Mouse (Mus musculus) layer of hippocampus, adult 2 months (tissue): ENCODE results near the gene Olfml1. TPM values are rescaled to one million over a fixed set of nuclear protein-coding genes. Genes with fewer than 3 reads are reported as not detected.

Source experiments
- DNase-seq, 2 experiments: peaks; one replicate each; pipeline ENCODE4 v3.0.0; 2022; ENCODE audit warnings: low spot score in 2 of 2
- H3K27ac ChIP-seq: fragments of 200-600 bp; 2 replicates; pipeline ENCODE4 v1.8.1; 2022
- H3K4me3 ChIP-seq: fragments of 200-600 bp; 2 replicates; pipeline ENCODE4 v1.8.1; 2022; ENCODE audit warnings: mild to moderate bottlenecking
- CTCF ChIP-seq: fragments of 200-600 bp; conservative IDR thresholded peaks from 2 replicates; pipeline ENCODE4 v1.8.1; 2022; ENCODE audit warnings: antibody characterized with exemption, mild to moderate bottlenecking, moderate library complexity
- total RNA-seq, 2 experiments: library from RNA; stranded (reverse); gene quantifications; 2 replicates each; pipeline ENCODE4 v1.2.3; 2021

The Olfml1 gene
- total RNA-seq, 2 experiments from 2014 or later = 12.7 to 13.1 TPM

DNA sequence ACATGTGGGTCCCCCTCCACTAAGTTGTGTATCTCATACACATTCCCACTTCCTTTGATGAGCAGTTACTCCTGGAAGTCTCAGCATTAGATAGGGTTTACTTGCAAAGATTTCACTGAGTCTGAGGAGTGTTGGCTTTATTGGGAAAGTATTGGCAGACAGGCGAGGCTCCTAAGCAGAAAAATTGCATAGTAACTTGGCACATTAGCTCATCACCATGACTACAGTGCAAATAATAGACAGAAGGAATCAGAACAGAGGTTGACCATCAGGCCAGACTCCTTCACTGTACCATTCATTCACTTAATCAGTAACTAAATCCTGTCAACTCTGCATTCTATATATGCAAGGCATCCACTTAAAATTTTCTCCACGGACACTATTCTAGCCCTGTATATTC, 6.6 kb upstream of the Olfml1 start:
- Histone ChIP-seq H3K4me3 (no peak overlapping the region), H3K27ac (no peak overlapping the region)
- DNase-seq = no peak
- no peak for TF ChIP-seq CTCF

GRCm38 (mm10) chr7:107561584-107561983, 5.7 kb upstream of the Olfml1 start:
- no peak for TF ChIP-seq CTCF
- no peak overlapping the region for H3K27ac ChIP-seq
- DNase-seq = no peak

DNA sequence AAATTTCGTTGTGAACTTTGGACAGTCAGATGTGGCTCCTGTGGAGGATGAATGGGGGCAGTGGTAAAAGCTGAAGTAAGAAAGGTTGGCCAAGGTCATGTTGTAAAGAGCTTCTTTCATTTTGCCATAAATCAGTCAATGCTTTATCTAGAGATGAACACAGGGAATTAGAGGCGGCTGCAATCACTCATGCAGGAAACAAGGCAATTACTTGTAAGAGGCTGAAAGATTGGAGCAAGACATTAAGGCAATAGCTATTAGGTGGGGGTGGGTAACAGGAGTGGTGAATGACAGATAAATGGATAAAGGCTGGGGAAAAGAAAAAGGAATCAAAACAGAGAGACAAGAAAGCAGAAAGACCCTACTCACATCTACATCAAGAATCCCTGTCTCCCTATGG, 3.5 kb upstream of the Olfml1 start:
- TF ChIP-seq CTCF = no peak
- no peak for DNase-seq
- Histone ChIP-seq H3K4me3 (no peak overlapping the region), H3K27ac (no peak overlapping the region)

More at GRCm38 (mm10) chr7:107561584-107561983, 5.7 kb upstream of the Olfml1 start:
- H3K4me3 ChIP-seq = no peak overlapping the region

DNA sequence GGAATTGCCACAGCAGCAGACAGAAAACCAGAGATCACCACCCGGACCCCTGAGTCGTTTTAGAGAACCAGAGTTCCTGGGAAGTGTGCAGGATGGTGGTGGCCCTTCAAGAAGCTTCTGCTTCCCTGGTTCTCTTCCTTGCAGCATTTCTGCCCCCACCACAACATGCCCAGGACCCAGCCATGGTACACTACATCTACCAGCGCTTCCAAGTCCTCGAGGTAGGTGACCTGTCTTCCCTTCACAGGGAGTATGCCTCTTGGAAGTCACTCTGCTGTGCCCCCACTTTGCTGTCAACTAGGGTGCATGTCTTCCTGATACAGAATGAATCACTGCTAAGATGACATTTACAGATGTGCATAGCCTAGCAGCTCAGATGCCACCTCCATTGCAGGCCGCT, 428 bp downstream of the Olfml1 start:
- DNase-seq = no peak
- Histone ChIP-seq H3K4me3 (peak overlapping the region; percentile 46), H3K27ac (peak overlapping the region; percentile 86)
- no peak for TF ChIP-seq CTCF

- Histone ChIP-seq H3K27ac (peak overlapping the region; percentile 86), H3K4me3 (peak overlapping the region; percentile 46; the same call in 1 of the 2 replicates)
- no peak for TF ChIP-seq CTCF
- no peak for DNase-seq
Observed at GRCm38 (mm10) chr7:107568971-107569370, 1.7 kb downstream of the Olfml1 start.

DNA sequence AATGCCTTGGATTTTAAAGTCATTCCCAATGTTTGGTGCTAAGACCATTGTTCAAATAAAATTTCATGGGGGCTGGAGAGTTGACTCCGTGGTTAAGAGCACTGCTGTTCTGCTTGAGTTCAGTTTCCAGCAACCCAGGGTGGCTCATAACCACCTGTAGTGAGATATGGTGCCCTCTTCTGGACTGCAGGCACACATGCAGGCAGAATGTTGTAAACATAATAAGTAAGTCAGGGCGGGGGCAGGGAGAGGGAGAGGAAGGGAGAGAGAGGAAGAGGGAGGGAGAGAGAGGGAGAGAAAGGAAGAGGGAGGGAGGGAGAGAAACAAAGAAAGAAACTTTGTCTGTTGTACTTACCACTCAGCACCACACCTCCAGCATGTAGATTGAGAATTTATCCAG, 6.6 kb downstream of the Olfml1 start:
- H3K4me3 ChIP-seq = no peak overlapping the region
- no peak overlapping the region for H3K27ac ChIP-seq
- 0 out of 2 replicates have a peak, but pooled peaks have one; percentile 27 for TF ChIP-seq CTCF
- no peak for DNase-seq

DNA sequence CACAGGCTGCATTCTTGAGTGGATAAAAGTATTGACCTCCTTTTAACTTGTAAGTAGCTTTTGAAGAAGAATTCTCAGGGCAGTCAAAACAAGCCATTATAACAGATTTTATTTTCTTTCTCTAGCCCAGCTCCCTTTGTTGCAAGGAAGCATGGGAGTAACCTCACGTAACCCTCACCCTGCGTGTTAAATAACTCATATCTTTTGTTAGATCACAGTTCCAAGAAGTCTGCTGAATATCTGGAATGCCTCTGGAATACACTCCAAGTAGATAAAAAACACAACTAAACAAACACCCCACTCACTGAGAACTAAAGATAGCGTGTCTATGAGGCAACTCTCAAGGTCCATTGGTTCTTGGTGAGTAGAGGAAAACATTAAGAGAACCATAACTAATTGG, 7.0 kb downstream of the Olfml1 start:
- Histone ChIP-seq H3K27ac (no peak overlapping the region), H3K4me3 (no peak overlapping the region)
- no peak for DNase-seq
- TF ChIP-seq CTCF = no peak

GRCm38 (mm10) chr7:107592641-107593040, 25.4 kb downstream of the Olfml1 start:
- Histone ChIP-seq H3K4me3 (no peak overlapping the region), H3K27ac (peak overlapping the region; percentile 56)
- peak in 1 of 2 experiments; percentile 21 for DNase-seq
- TF ChIP-seq CTCF = no peak

GRCm38 (mm10) chr7:107593904-107594303, 26.7 kb downstream of the Olfml1 start:
- no peak overlapping the region for H3K4me3 ChIP-seq
- no peak for TF ChIP-seq CTCF
- DNase-seq = no peak

GRCm38 (mm10) chr7:107594325-107594856, 27.1 kb downstream of the Olfml1 start:
- TF ChIP-seq CTCF = peak; percentile 78
- peak overlapping the region; percentile 65 for H3K4me3 ChIP-seq
- peak; percentile 14 to 29 for DNase-seq
- peak overlapping the region; percentile 68 for H3K27ac ChIP-seq

More at GRCm38 (mm10) chr7:107593904-107594303, 26.7 kb downstream of the Olfml1 start:
- peak overlapping the region; percentile 68 for H3K27ac ChIP-seq

GRCm38 (mm10) chr7:107594857-107595402, 27.7 kb downstream of the Olfml1 start, which contains the start of gene Ppfibp2:
Gene Ppfibp2 (plus strand): TSS chr7:107595207.
- peak within 1 kb of the TSS; percentile 68 for H3K27ac ChIP-seq
- no peak for TF ChIP-seq CTCF
- peak; percentile 77 to 83 for DNase-seq
- peak within 1 kb of the TSS; percentile 65 for H3K4me3 ChIP-seq

DNA sequence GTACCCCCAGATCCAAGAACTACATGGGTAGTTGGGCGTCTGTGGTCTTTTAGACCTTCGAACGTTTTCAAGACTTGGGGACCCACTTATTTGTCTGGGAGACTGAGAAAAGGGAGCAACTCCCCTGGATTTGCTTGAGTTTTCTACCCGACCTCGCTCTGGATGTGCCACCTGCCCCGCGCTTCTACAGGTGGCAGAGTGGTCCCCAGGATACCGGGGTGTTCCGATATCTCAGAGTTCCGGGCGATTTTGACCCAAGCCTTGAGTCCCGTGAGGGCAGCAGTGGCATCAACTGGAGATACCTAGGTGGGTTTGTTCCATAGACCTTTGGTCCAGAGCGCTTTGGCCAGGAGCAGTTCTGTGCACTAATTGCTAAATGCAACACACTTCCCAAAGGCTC, 28.2 kb downstream of the Olfml1 start:
- Histone ChIP-seq H3K27ac (peak overlapping the region; percentile 51), H3K4me3 (peak overlapping the region; percentile 65)
- TF ChIP-seq CTCF = no peak
- DNase-seq = no peak

- no peak overlapping the region for H3K27ac ChIP-seq
- TF ChIP-seq CTCF = no peak
- H3K4me3 ChIP-seq = no peak overlapping the region; the same call in 1 of the 2 replicates
- no peak for DNase-seq
Observed at GRCm38 (mm10) chr7:107596753-107597152, 29.5 kb downstream of the Olfml1 start.

DNA sequence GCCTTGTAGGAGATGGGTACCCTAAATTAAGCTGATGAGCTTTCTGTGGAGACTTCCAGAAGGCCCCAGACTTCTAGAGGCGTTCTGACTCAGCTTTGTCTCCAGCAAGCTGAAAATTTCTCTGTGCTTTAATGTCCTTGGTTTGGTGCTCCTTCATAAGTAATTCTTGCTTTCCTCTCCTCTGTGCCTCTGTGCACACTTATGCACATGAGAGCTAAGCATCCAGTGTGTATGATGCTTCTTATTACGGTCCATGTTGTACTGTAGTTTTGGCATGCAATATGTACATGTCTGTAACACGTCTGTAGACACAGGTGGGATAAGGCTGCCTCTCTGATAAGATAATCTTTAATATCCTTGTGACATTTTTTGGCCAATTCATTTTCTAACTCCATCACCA, 30.7 kb downstream of the Olfml1 start:
- H3K4me3 ChIP-seq = no peak overlapping the region
- H3K27ac ChIP-seq = no peak overlapping the region
- DNase-seq = no peak
- no peak for TF ChIP-seq CTCF
